Mouse (Mus musculus) heart, postnatal 25 days (tissue): ENCODE measurements at regions not wholly inside any gene's neighbourhood (a gene's known extent, or its start where the extent isn't known, plus 50 kb on each side); places are given as distances from the start of the nearest gene placed in this dataset.

Experiments
- DNase-seq: peaks from one replicate; pipeline ENCODE4 v3.0.0; 2022; ENCODE audit warnings: low spot score
- intact Hi-C: fragments of 180-260 bp; cut with DNase I; formaldehyde crosslinking; loops from one replicate; pipeline ENCODE4 v1.15.1; 2025

GRCm38 (mm10) chr2:134126988-134127387, 427.2 kb downstream of the Hao1 start:
- DNase-seq = no peak
- intact Hi-C loops = no loop called here

GRCm38 (mm10) chr2:134107286-134107685, 446.9 kb downstream of the Hao1 start:
- DNase-seq = no peak
- intact Hi-C loops = no loop called here

GRCm38 (mm10) chr2:134088374-134088773, 465.8 kb downstream of the Hao1 start:
- intact Hi-C loops = loop anchor here (10.0 kb wide), 1 partner anchor 294 kb away; no protein-coding TSS in a partner anchor
- DNase-seq = no peak

GRCm38 (mm10) chr2:134080148-134080547, 474.0 kb downstream of the Hao1 start:
- intact Hi-C loops = loop anchor here (10.0 kb wide), 1 partner anchor 285 kb away; no protein-coding TSS in a partner anchor
- DNase-seq = no peak

GRCm38 (mm10) chr2:134077953-134078352, 476.2 kb downstream of the Hao1 start:
- DNase-seq = no peak
- intact Hi-C loops = no loop called here

GRCm38 (mm10) chr2:134067910-134068335, 486.2 kb downstream of the Hao1 start:
- intact Hi-C loops = no loop called here
- DNase-seq = no peak

GRCm38 (mm10) chr2:134067404-134067803, 486.8 kb downstream of the Hao1 start:
- DNase-seq = no peak
- intact Hi-C loops = no loop called here

GRCm38 (mm10) chr2:134059916-134060618, 494.1 kb downstream of the Hao1 start:
- intact Hi-C loops = no loop called here

GRCm38 (mm10) chr2:134036359-134036874, 484.5 kb downstream of the Bmp2 start:
- intact Hi-C loops = no loop called here
- no peak for DNase-seq

More at GRCm38 (mm10) chr2:134059916-134060618, 494.1 kb downstream of the Hao1 start:
- DNase-seq = no peak

- DNase-seq = no peak
- intact Hi-C loops = loop anchor here (5.0 kb wide), 1 partner anchor 478 kb away; the partner anchor contains the start of gene Bmp2
These were observed 477.9 kb downstream of the Bmp2 start for GRCm38 (mm10) chr2:134029631-134030414.

GRCm38 (mm10) chr2:134029153-134029552, 477.2 kb downstream of the Bmp2 start:
- no peak for DNase-seq
- intact Hi-C loops = loop anchor here (5.0 kb wide), 1 partner anchor 477 kb away; the partner anchor contains the start of gene Bmp2

- DNase-seq = no peak
- intact Hi-C loops = loop anchor here (2.0 to 5.0 kb wide), 2 partner anchors 224 to 905 kb away; no protein-coding TSS in a partner anchor
These were observed 465.1 kb downstream of the Bmp2 start for GRCm38 (mm10) chr2:134017109-134017508.

- intact Hi-C loops = no loop called here
These were observed 451.2 kb downstream of the Bmp2 start for GRCm38 (mm10) chr2:134003146-134003545.

GRCm38 (mm10) chr2:133994742-133995141, 442.8 kb downstream of the Bmp2 start:
- intact Hi-C loops = no loop called here
- no peak for DNase-seq

More at GRCm38 (mm10) chr2:134003146-134003545, 451.2 kb downstream of the Bmp2 start:
- no peak for DNase-seq

GRCm38 (mm10) chr2:133994337-133994736, 442.4 kb downstream of the Bmp2 start:
- intact Hi-C loops = no loop called here
- DNase-seq = peak; percentile 5

GRCm38 (mm10) chr2:133987671-133988070, 435.7 kb downstream of the Bmp2 start:
- no peak for DNase-seq
- intact Hi-C loops = no loop called here
